Mouse (Mus musculus): ENCODE results near the gene Dlgap4.

Dlgap4 gene

DNA sequence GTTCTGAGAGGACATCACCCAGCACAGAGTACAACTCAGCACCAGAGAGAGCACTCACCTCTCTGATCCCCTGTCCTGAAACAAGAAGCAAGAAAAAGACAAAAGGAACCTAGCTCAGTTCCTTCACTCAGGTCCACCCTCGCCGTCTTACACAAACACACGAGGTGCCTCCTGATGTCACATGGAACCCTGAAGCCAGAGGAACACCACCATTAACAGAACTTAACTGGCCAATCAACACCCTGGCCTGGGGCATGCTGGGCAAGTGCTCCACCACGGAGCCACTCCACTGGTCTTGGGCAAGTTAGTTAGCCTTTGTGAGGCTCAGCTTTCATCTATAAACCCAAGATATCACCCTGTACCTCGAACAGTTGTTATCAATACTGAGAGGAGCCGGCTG is 193.4 kb downstream of the Dlgap4 start:
- no peak for DNase-seq (ENCODE audit: low spot score)

DNA sequence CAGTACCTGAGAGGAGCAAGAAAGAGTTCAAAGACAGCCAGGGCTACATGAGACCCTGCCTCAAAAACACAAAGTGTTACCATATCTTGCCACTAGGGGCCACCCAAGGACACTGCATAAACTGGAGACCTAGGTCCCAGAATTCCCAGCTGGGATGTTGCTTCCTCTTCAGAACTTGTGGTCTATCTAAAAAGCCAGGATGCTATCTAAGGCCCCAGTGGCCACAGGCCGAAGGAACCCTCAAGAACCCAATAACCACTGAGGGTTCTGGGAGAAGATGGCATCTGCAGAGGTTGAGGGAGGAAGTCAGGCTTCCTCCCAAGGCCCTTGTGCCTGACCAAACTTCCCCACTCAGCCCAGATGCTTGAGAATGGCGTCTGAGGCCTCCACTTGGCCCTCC is 196.1 kb downstream of the Dlgap4 start:
- peak; percentile 91 for DNase-seq (ENCODE audit: low spot score)

DNA sequence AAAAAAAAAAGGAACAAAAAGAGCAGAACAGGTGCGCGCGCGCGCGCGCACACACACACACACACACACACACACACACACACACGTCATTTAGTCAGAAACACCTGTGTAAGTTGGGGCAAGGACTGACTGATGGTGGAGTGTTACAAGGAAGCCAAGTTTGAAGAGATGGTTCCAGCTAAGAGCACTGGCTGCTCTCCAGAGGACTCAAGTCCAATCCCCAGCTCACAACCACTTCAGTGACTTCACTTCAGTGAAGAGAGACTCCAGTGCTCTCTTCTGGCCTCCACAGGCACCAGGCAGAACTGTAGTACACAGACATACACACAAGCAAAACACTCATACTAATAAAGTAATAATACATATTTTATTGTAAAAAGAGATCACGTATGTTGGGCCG is 197.2 kb downstream of the Dlgap4 start:
- DNase-seq (ENCODE audit: low spot score) = no peak

DNA sequence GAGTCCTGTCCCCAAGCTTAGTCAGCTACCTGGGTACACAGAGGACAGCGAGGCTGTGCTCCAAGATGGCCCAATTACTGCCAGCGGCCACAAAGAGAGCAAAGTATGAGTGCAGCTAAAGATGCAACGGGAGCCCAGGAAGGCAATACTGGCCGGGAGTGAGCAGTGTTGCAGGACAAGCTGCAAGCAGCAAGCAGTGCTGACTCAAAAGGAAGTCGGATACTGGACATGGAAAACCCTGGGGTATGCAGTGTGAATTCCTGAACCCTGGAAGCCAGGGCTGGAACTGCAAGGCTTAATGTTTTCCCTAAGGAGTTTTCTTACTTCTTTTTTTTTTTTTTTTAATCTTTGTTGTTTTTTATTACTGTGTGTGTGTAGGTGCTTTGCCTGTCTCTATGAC is 198.1 kb downstream of the Dlgap4 start:
- no peak for DNase-seq (ENCODE audit: low spot score)
